Mouse (Mus musculus): Measurements from ENCODE around the gene Dmrtb1.

Dmrtb1 gene
- long read RNA-seq, experiment 1: 0 reads
- long read RNA-seq, experiment 2: 0 reads

GRCm38 (mm10) chr4:107684130-107684529 lies at the start of gene Dmrtb1:
Gene Dmrtb1 (minus strand): TSS chr4:107684230.
- intact Hi-C loops (cut with DNase I): no loop called here

DNA sequence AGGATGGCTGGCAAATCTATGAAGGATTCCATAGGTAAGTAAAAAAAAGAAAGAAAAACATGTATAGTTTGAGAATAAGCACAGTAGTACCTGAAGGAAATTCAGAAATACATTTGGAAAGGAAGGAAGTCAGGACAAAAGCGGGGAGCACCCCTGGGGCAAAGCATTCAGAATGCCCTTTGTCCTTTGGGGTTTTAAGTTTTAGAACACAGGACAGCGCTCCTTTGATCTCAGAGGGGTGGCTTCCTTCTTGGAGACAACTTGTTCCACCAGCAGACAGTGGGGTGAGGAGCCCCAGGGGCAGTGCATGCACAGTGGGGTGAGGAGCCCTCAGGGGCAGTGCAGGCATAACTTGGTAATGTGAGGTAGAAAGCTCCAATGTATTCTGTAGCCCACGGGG lies 49.6 kb upstream of the Dmrtb1 start:
- intact Hi-C loops (cut with DNase I): no loop called here

DNA sequence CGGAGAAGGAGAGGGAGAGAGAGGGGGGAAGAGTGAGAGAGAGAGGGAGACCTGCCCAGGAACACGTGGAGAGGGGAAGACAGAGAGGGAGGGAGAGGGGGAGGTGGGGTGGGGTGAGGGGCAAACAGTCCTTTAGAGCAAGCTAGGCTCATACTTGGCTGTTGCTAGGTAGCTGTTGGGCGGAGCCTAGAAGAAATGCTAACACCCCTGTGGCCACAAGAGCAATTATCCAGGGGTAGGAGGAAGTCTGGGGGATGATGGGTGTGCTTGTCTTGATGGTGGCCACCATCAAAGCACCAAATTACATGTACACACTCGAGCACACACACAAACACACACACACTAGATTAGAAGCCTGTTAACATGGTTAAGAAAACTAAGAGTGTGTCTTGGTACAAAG lies 48.6 kb upstream of the Dmrtb1 start:
- intact Hi-C loops (cut with DNase I): no loop called here

DNA sequence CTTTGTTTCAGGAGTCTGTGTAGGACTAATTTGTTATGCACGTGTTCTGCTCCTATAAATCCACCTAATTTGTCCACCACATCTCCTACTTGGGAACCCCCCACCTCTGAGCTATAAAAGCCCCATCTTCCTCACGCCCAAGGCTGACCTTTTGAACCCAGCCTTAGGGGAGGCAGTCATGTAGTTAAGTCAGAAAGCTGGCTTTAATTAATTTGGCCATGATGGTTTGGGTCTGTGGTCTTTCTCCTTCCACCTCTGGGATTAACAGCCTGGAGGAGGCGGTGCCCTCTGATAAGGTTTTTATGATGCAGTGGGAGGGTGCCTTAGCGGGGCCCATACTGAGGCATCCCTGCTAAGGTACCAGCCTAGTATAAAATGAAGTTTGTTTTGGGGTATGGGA lies 48.2 kb upstream of the Dmrtb1 start:
- intact Hi-C loops (cut with DNase I): no loop called here

DNA sequence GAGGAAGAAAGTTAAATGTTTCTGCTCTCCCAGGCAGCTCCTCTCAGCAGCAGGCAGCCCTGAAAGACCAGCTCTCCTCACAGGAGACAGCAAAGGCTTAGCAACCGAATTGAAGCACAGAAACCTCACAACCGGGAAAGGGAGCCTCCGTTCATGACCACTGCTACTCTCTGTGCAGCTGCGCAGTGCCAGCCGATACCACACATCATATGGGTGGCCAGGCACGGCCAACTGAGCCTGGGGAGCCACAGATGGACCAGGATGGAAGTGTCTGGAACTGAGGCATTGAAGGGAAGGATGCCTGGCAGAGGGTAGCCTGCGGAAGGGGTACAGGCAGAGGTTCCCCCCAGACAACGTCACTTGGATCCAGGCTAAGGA lies 47.0 kb upstream of the Dmrtb1 start:
- intact Hi-C loops (cut with DNase I): no loop called here

DNA sequence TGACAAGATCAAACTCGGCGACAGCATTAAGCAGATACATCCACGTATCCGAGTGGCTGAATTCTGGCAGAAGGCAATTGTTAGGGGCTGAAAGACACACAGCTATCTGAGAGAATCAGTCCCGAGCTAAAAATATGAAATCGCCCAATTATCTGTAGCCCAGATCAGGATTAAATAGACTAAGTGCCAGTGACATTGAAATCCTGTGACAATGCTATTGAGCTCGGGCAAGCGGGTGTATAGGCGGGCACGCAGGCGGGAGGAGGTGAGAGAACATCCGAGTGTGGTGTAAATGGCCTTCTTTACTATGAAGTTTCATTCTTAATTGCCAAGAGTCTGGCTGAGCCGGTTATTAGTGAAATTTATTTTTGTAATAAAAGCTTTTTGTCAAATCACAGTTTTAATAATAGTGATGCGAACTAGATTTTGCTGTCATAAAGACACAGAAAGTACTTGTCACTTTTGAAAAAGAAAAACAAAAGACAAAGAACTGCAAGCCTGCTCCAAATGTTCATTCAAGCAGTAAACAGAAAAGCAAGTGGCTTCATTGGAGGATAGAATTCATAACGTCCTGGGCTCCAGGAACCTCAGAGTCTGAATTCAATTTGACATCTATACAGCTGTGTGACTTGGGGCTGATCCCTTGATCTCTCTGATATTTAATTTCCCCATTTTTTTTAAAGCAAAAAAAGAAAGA lies 46.5 kb upstream of the Dmrtb1 start:
- intact Hi-C loops (cut with DNase I): no loop called here

DNA sequence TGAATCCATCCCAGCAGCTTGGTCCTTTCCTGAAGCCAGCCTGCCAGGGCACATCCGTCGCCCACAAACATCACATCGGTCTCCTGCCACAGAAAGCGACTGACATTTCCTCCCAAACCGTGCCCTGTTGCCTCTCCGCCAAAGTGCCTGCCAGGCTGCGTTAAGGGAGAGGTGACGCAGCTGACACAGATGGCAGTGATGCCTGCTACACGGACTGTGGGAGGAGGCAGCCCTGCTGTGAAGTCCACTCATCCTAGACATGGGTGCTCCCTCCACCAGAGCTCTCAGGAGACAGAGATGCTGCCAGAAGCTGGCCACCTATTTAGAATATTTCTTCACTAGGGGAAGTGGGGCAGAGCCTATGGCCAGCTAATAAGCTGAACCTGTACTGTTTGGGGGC lies 41.4 kb upstream of the Dmrtb1 start:
- intact Hi-C loops (cut with DNase I): no loop called here

- intact Hi-C loops (cut with DNase I): no loop called here
These were observed 36.2 kb upstream of the Dmrtb1 start for GRCm38 (mm10) chr4:107720043-107720830.

DNA sequence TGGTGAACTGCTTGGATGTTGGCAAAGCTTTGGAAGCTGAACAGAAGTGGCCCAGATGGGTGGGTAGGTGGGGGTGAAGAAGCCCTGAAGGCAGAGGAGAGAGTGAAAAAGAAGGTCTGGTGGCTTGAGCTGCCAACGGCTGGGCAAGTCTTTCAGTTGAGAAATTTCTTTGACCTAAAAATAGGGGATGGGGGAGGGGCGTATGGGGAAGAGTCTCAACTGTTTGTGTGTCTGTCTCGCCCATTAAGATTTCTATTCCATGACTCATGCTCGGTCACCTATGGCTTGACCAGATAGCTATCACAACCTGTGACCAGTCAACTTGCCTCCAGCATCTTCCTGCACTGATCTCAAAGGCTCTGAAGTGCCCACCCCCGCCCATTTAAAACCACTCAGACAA lies 35.1 kb upstream of the Dmrtb1 start:
- intact Hi-C loops (cut with DNase I): no loop called here

- intact Hi-C loops (cut with DNase I): no loop called here
These were observed 34.7 kb upstream of the Dmrtb1 start for GRCm38 (mm10) chr4:107718720-107719119.

DNA sequence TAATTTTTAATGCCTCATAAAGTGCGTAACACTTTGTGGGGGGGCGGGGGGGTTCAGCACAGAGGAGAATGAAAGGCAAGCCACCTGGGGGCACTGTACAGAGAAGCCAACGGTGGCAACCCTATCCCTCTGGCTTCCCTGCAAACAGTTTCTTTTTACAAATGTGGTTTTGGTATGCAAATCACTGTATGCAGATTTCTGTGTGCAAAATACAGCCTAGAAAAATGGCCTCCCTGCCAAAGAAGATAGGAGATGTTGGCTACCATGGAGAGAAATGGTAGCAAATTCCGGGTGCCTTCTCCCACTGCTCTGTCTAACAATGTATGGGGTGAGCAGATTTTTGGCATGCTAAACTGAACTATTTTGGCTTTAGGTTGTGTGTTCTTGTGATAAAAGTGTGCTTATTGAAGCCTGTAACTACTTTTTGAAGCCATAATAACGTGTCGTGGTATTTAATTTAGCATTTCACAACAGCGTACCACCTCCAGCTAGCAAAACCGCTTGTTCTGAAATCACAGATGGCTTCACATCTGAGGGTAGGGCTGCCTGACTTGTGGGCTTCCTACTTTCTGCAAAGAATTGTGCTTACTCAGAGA lies 33.8 kb upstream of the Dmrtb1 start:
- intact Hi-C loops (cut with DNase I): no loop called here

DNA sequence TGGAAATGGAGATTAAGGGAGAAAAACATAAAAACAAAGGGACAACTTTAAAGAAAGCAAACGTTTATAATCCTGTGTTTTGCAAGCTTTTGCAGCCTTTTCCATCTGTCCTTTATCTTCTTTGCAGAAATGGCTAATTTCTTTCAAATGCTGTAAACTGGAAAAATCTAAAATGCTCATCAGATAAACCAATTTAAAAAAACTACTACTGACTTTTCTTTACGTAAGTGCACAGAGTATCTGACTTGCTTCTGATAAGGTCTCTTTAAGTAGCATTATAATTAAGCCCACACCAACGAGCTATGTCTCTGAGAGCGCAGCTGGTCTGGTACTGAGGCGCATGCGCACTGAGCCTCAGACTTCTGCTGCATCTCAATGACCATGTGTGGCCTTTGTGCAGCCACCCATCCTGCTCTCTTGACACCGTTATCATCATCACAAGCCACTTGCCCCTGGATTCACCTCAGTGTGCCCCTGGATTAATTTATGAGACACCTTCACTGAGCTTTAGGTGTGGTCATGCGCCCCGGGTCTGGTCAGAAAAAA lies 32.8 kb upstream of the Dmrtb1 start:
- intact Hi-C loops (cut with DNase I): no loop called here

DNA sequence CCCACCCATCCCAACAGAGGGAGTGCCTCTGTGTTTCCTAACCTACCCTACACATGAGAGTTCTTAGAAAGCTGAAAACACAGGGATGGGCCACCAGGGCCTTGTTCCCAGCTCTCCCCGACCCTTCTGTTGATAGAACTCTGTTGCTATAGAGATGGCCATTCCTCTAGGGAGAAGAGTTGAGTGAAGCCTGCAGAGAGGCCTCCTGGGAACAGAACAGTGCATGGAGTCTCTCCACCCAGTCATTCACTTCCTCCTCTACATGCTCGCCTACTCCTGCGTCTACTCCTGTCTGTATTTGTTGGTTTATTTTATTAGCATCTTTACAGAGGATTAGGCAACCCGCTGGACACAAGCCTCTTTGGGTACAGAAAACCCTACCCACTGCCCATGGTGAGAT lies 22.9 kb upstream of the Dmrtb1 start:
- intact Hi-C loops (cut with DNase I): no loop called here

DNA sequence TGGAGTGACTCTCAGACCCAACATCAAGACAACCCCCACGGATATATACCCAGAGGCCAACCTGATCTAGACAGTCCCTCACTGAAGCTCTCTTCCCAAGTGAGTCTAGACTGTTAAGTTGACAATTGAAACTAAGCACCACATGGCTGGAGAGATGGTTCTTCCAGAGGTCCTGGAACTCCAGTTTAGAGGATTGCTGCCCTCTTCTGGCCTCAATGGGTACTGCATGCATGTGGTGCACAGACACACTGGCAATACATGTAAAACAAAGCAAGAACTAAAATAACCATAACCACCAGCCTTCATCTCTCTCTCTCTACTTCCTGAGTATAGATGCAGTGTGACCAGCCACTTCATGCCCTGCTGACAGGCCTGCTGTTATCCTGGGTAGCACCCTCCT lies 20.2 kb upstream of the Dmrtb1 start:
- intact Hi-C loops (cut with DNase I): no loop called here

- intact Hi-C loops (cut with DNase I): no loop called here
These were observed 17.6 kb upstream of the Dmrtb1 start for GRCm38 (mm10) chr4:107701679-107702078.

DNA sequence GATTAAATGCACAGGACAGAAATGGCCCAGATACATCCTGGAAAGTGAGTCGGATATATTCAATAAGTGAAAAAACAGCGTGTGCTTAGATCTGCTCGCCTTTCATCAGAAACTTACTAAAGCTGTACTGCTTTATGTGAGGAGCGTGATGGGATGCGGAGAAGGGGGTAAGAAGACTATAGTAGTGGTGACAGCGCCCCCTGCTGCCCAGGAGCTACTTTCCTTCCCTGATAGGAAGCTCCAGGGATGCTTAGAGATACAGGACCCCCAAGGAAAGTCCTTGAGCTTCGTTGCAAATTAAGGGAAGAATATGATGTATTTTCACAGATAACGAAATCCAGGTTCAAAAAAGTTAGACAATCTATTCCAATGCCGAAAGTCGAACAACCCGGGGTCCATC lies 17.1 kb upstream of the Dmrtb1 start:
- intact Hi-C loops (cut with DNase I): no loop called here

- intact Hi-C loops (cut with DNase I): no loop called here
These were observed 15.2 kb upstream of the Dmrtb1 start for GRCm38 (mm10) chr4:107699271-107699670.

- intact Hi-C loops (cut with DNase I): no loop called here
These were observed 9.8 kb upstream of the Dmrtb1 start for GRCm38 (mm10) chr4:107693816-107694215.

DNA sequence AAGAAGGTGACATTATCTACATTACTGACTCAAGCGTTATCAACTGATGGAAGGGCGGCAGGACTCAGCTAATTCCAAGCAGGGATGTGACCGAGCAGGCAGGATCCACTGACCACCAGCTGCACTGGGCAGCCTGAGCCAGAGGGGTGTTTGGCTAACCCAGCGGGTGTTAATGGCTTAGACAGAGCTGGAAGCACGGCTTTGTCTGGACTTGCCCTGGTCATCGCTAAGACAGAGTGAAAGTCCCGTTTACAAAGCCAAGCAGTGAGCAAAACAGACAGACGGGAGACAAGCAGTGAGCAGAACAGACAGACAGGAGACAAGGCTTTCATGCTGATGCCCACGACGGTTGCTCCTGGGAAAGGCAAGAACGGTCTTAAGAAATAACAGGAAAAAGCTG lies 4.2 kb upstream of the Dmrtb1 start:
- intact Hi-C loops (cut with DNase I): no loop called here

DNA sequence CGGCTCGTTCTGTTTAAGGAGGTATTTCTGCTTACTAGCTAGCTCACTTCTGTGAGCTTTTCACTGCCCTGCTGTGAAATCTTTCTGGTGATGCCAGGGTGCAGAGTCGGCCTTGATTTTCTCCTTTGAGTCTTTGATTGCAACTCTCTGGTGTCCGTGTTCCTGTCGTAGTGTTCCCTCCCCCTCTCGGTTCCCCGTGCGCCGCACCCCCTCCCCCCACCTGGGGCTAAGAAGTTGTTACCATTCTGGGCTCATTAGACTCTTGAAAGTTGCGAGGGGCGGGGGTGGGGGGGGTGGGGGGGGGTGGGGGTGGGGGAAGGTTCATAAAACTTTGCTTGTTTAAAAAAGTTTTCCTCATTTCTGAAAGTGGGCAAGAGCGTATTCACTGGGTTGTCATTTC lies 3.1 kb upstream of the Dmrtb1 start:
- intact Hi-C loops (cut with DNase I): no loop called here

GRCm38 (mm10) chr4:107683006-107683756 lies 849 bp downstream of the Dmrtb1 start:
- intact Hi-C loops (cut with DNase I): no loop called here

Measured in adrenal gland (tissue).